Comparison of ENCODE assay signal across 10 mouse cellular contexts in the genomic region with DNA sequence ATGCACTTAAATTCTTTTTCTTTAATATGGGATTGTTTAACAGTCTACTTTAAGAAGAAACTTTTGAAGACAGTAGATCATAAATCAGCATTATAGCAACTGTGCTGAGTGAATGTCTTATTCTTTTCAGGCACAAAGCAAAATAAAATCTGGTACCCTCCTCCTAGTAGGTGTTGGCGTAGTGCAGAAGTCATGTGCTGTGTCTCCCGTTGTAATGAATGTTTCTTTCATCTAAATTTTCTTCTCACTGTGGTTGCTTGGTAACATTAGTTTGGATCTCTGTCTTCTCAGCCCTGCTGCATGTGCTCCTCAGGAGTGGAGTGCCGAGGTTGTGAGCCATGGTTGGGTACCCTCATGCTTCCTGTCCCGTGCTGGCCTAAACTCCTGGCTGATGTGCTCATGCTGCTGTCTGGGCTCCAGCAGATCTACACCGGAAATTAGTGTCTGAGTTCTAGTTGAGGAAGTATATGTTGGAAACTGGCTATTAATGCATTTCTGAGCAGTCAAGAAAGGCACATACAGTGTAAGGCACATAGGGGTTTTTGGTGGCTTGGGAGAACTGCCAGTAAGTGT.
A peak's percentile ranks its signal among the peaks of the same experiment; 100 is the strongest.
DNase-seq lines count a peak whose midpoint lies in the region; ATAC-seq and TF ChIP-seq lines count a peak whose summit lies in the region.
"Had no signal": no experiment of that assay in that cellular context is flagged by ENCODE, and none has a peak within 500 bp of the region (broad histone marks: within the 10 kb centered on the region; RNA-seq: fewer than 3 reads in every experiment).

No protein-coding gene starts in this region.

- H3K36me3 ChIP-seq in heart, embryonic 15.5 days = peaks cover 16% of the 10 kb centered on the region
- peaks cover 26% of the 10 kb centered on the region for H3K36me3 ChIP-seq in lung, embryonic 14.5 days (ENCODE audit: insufficient read depth)
- H3K36me3 ChIP-seq in macrophage (ENCODE audit: inconsistent target) = 0 out of 2 replicates have a peak, but pooled peaks cover 5% of the 10 kb centered on the region

- no peak overlapping the region for H3K4me3 ChIP-seq in heart, embryonic 15.5 days
- H3K4me3 ChIP-seq in lung, embryonic 14.5 days (ENCODE audit: low read depth, low read length) = no peak overlapping the region
- no peak overlapping the region for H3K4me3 ChIP-seq in macrophage (ENCODE audit: inconsistent target)
- H3K4me3 ChIP-seq: hindbrain, embryonic 12.5 days; neural tube, embryonic 12.5 days had no signal

- no peak for TF ChIP-seq CTCF in lung, embryonic 14.5 days (IDR thresholded peaks at IDR 0.05; ENCODE audit: low read depth)

- peaks cover 42% of the 10 kb centered on the region for H3K79me2 ChIP-seq in macrophage (ENCODE audit: inconsistent target)

- H3K4me2 ChIP-seq in heart, embryonic 15.5 days = no peak overlapping the region
- H3K4me2 ChIP-seq in lung, embryonic 14.5 days = no peak overlapping the region
- H3K4me2 ChIP-seq: hindbrain, embryonic 12.5 days; neural tube, embryonic 12.5 days had no signal

- DNase-seq in heart, postnatal 14 days = no peak
- DNase-seq in lung, embryonic 14.5 days = peak; percentile 58
- no peak for DNase-seq in lung, postnatal 14 days
- no peak for DNase-seq in urinary bladder, postnatal 36 days (ENCODE audit: low spot score in 2 of 2)
- DNase-seq: cerebellum, adult 9-10 months had no signal

- no peak overlapping the region; the same call in 1 of the 2 replicates for H3K9ac ChIP-seq in heart, embryonic 15.5 days
- H3K9ac ChIP-seq in lung, embryonic 14.5 days = no peak overlapping the region
- H3K9ac ChIP-seq: hindbrain, embryonic 12.5 days; neural tube, embryonic 12.5 days had no signal

- H3K9me3 ChIP-seq in heart, embryonic 15.5 days (replicated peaks) = no peaks in the 10 kb centered on the region
- H3K9me3 ChIP-seq in lung, embryonic 14.5 days (ENCODE audit: low read depth, low read length) = no peaks in the 10 kb centered on the region
- H3K9me3 ChIP-seq: hindbrain, embryonic 12.5 days; neural tube, embryonic 12.5 days had no signal

- no peaks in the 10 kb centered on the region for H3K27me3 ChIP-seq in heart, embryonic 15.5 days
- no peaks in the 10 kb centered on the region for H3K27me3 ChIP-seq in lung, embryonic 14.5 days (ENCODE audit: insufficient read depth, low read length)
- H3K27me3 ChIP-seq: hindbrain, embryonic 12.5 days; neural tube, embryonic 12.5 days had no signal

- 48% methylated on average over 5 of the region's 5 CpGs for WGBS in heart, embryonic 15.5 days
- WGBS in lung, embryonic 14.5 days = 61% methylated on average over 5 of the region's 5 CpGs
- WGBS in macrophage (ENCODE audit: missing documents) = 40% methylated on average over 5 of the region's 5 CpGs

- H3K27ac ChIP-seq in heart, embryonic 15.5 days = peak overlapping the region; percentile 62
- H3K27ac ChIP-seq in lung, embryonic 14.5 days (ENCODE audit: low read depth) = peak overlapping the region; percentile 19; the same call in 1 of the 2 replicates
- peak overlapping the region; percentile 31; the same call in 1 of the 2 replicates for H3K27ac ChIP-seq in macrophage
- H3K27ac ChIP-seq: hindbrain, embryonic 12.5 days; neural tube, embryonic 12.5 days had no signal

- peak; percentile 53; the same call in 1 of the 2 replicates for ATAC-seq in heart, embryonic 15.5 days (replicated peaks; ENCODE audit: insufficient number of reproducible peaks, insufficient read depth, low FRiP score, low read depth)
- ATAC-seq in lung, embryonic 14.5 days (ENCODE audit: insufficient read depth) = peak; percentile 73; the same call in 1 of the 2 replicates
- 0 out of 2 replicates have a peak, but pooled peaks have one; percentile 22 for ATAC-seq in common myeloid progenitor, adult 5-6 weeks (replicated peaks; ENCODE audit: low read depth, poor library complexity, severe bottlenecking)

- H3K4me1 ChIP-seq in heart, embryonic 15.5 days (replicated peaks) = peaks cover 27% of the 10 kb centered on the region
- H3K4me1 ChIP-seq in lung, embryonic 14.5 days (ENCODE audit: insufficient read depth) = peaks cover 9% of the 10 kb centered on the region; the same call in 1 of the 2 replicates

- intact Hi-C loops in heart, postnatal 14 days (cut with DNase I) = loop anchor here (5.0 kb wide), 1 partner anchor 35 kb away; no protein-coding TSS in a partner anchor

Comparison
In these comparisons a context has a peak if more than half of its experiments do, and no peak if none do; other contexts are left out.
1. ATAC-seq: peak in every context shown above with its lines; median percentile 73 in lung, embryonic 14.5 days; 53 in heart, embryonic 15.5 days; 22 in common myeloid progenitor, adult 5-6 weeks.